Mouse (Mus musculus) small intestine, adult 2 months (tissue): ENCODE measurements around the gene Nipsnap3a. TPM values are rescaled to one million over a fixed set of nuclear protein-coding genes. Genes with fewer than 3 reads are reported as not detected.

Experiments
- H3K27ac ChIP-seq: fragments of 200-500 bp; 2 replicates; pipeline ENCODE4 v1.5.1; 2012; ENCODE audit warnings: low read depth, low read length, control low read depth, inconsistent platforms; ENCODE audit not compliant: insufficient read depth
- H3K27me3 ChIP-seq: fragments of 200-500 bp; 2 replicates; pipeline ENCODE4 v1.6.1; 2012; ENCODE audit warnings: mild to moderate bottlenecking, moderate library complexity, low read length, inconsistent platforms; ENCODE audit not compliant: control insufficient read depth, insufficient read depth
- H3K36me3 ChIP-seq: fragments of 200-500 bp; 2 replicates; pipeline ENCODE4 v1.6.1; 2012; ENCODE audit warnings: mild to moderate bottlenecking, low read length, control low read depth, inconsistent platforms; ENCODE audit not compliant: control insufficient read depth, insufficient read depth
- H3K4me1 ChIP-seq: fragments of 200-500 bp; 2 replicates; pipeline ENCODE4 v1.6.1; 2012; ENCODE audit warnings: low read length, inconsistent platforms, mixed read lengths; ENCODE audit not compliant: control insufficient read depth, insufficient read depth, insufficient read length
- H3K4me3 ChIP-seq: fragments of 200-500 bp; 2 replicates; pipeline ENCODE4 v1.5.1; 2012; ENCODE audit warnings: low read depth, mild to moderate bottlenecking, control low read depth, inconsistent platforms, low read length, moderate library complexity
- CTCF ChIP-seq: fragments of 200-500 bp; IDR thresholded peaks from 2 replicates; pipeline ENCODE4 v1.5.1; 2012; ENCODE audit warnings: low read depth, mild to moderate bottlenecking, control low read depth, inconsistent platforms, low read length, moderate library complexity, mixed read lengths; ENCODE audit not compliant: insufficient replicate concordance, insufficient read length; ENCODE audit errors: extremely low read depth
- POLR2A ChIP-seq: fragments of 200-500 bp; IDR thresholded peaks from 2 replicates; pipeline ENCODE4 v1.6.1; 2012; ENCODE audit warnings: low read depth, mild to moderate bottlenecking, control low read depth, inconsistent platforms, low read length, moderate library complexity
- WGBS: fragments of 180-500 bp; shearing (Covaris S2); methylation state at CpG from one replicate; pipeline ENCODE4 v1.1.7; 2018; 5-methylcytosine and 5-hydroxymethylcytosine counted together
- polyA plus RNA-seq: library from polyadenylated mRNA; depleted of rRNA; stranded (reverse); fragments of >200 nt; gene quantifications from 2 replicates; pipeline ENCODE4 v1.2.3, GENCODE M21; 2012; rRNA removed

The Nipsnap3a gene
- polyA plus RNA-seq, 1 experiment, result not detected

- TF ChIP-seq CTCF, result no peak
- no peak for TF ChIP-seq POLR2A
- Histone ChIP-seq H3K36me3 (peaks cover 32% of the 10 kb centered on the region), H3K27ac (no peak overlapping the region), H3K4me1 (0 out of 2 replicates have a peak, but pooled peaks cover 3% of the 10 kb centered on the region), H3K27me3 (no peaks in the 10 kb centered on the region), H3K4me3 (no peak overlapping the region)
- 68% methylated on average over 9 of the region's 9 CpGs for WGBS
Measured at GRCm38 (mm10) chr4:53046238-53047022, 57.4 kb downstream of the Nipsnap3a start.

Other genes starting within 250 kb of the Nipsnap3a start
- not detected in 2 replicates for gene Olfr275, start 174.7 kb upstream of the Nipsnap3a start, polyA plus RNA-seq
- gene Olfr273, start 130.0 kb upstream of the Nipsnap3a start, polyA plus RNA-seq, result not detected in 2 replicates
- gene Olfr272, start 70.1 kb upstream of the Nipsnap3a start, polyA plus RNA-seq, result not detected in 2 replicates
- not detected in 2 replicates for gene Olfr270, start 24.7 kb upstream of the Nipsnap3a start, polyA plus RNA-seq
- 24.1 and 54.7 TPM in 2 replicates for gene Nipsnap3b, start 22.6 kb downstream of the Nipsnap3a start, polyA plus RNA-seq
- gene Abca1, start 170.6 kb downstream of the Nipsnap3a start, polyA plus RNA-seq, result 0.70 and 2.8 TPM in 2 replicates